Mouse (Mus musculus) limb, embryonic 10.5 days (tissue): ENCODE results near the gene Tent4b. TPM values are rescaled to one million over a fixed set of nuclear protein-coding genes. Genes with fewer than 3 reads are reported as not detected.

Source experiments
- DNase-seq: peaks from one replicate; pipeline ENCODE4 v3.0.0-alpha.2; 2017; ENCODE audit warnings: low spot score
- H3K27ac ChIP-seq: fragments of 300-500 bp; sonication (generic); 2 replicates; pipeline ENCODE4 v1.5.1; 2016; ENCODE audit warnings: mild to moderate bottlenecking
- H3K27me3 ChIP-seq: fragments of 300-500 bp; sonication (generic); 2 replicates; pipeline ENCODE4 v1.6.1; 2016; ENCODE audit warnings: low read depth, mild to moderate bottlenecking; ENCODE audit not compliant: poor library complexity, severe bottlenecking
- H3K36me3 ChIP-seq: fragments of 300-500 bp; sonication (generic); 2 replicates; pipeline ENCODE4 v1.6.1; 2016; ENCODE audit warnings: mild to moderate bottlenecking, moderate library complexity
- H3K4me1 ChIP-seq: fragments of 300-500 bp; sonication (generic); 2 replicates; pipeline ENCODE4 v1.6.1; 2016
- H3K4me3 ChIP-seq: fragments of 300-500 bp; sonication (generic); 2 replicates; pipeline ENCODE4 v1.5.1; 2016; ENCODE audit warnings: mild to moderate bottlenecking, moderate library complexity
- H3K9me3 ChIP-seq: fragments of 300-500 bp; sonication (generic); replicated peaks from 2 replicates; pipeline ENCODE4 v1.6.1; 2016; ENCODE audit warnings: mild to moderate bottlenecking
- WGBS: fragments of 180-500 bp; shearing (Covaris S2); methylation state at CpG from one replicate; pipeline ENCODE4 v1.1.7; 2016; 5-methylcytosine and 5-hydroxymethylcytosine counted together
- polyA plus RNA-seq: library from polyadenylated mRNA; unstranded; fragments of >200 nt; fragmentation: Nextera tagmentation; extraction: Ambion mirVana; gene quantifications from 2 replicates; pipeline ENCODE4 v1.2.1, GENCODE M21; 2016

Tent4b gene
- polyA plus RNA-seq, 1 experiment from 2014 or later: 9.9 TPM

- H3K27me3 ChIP-seq: no peaks in the 10 kb centered on the region
- DNase-seq: no peak
- H3K4me1 ChIP-seq: peaks cover 33% of the 10 kb centered on the region
- H3K27ac ChIP-seq: peak overlapping the region; percentile 42
- H3K9me3 ChIP-seq: no peaks in the 10 kb centered on the region
- no peaks in the 10 kb centered on the region for H3K36me3 ChIP-seq
- WGBS: 80% methylated on average over 15 of the region's 15 CpGs
- H3K4me3 ChIP-seq: no peak overlapping the region; the same call in 1 of the 2 replicates
These were observed 102.8 kb downstream of the Tent4b start for GRCm38 (mm10) chr8:88301589-88302437.

- Histone ChIP-seq H3K36me3 (no peaks in the 10 kb centered on the region), H3K4me3 (no peak overlapping the region), H3K9me3 (no peaks in the 10 kb centered on the region), H3K4me1 (peaks cover 18% of the 10 kb centered on the region), H3K27ac (no peak overlapping the region), H3K27me3 (no peaks in the 10 kb centered on the region)
- 92% methylated on average over 4 of the region's 4 CpGs for WGBS
- no peak for DNase-seq
These were observed 106.8 kb downstream of the Tent4b start for GRCm38 (mm10) chr8:88305814-88306213.

- Histone ChIP-seq H3K27ac (no peak overlapping the region), H3K4me1 (peaks cover 14% of the 10 kb centered on the region), H3K9me3 (no peaks in the 10 kb centered on the region), H3K36me3 (no peaks in the 10 kb centered on the region), H3K4me3 (no peak overlapping the region), H3K27me3 (no peaks in the 10 kb centered on the region)
- WGBS: 65% methylated on average over 14 of the region's 14 CpGs
- DNase-seq: peak; percentile 50
These were observed 107.5 kb downstream of the Tent4b start for GRCm38 (mm10) chr8:88306511-88306910.

- Histone ChIP-seq H3K4me1 (peaks cover 3% of the 10 kb centered on the region; the same call in 1 of the 2 replicates), H3K36me3 (no peaks in the 10 kb centered on the region), H3K27ac (no peak overlapping the region), H3K27me3 (no peaks in the 10 kb centered on the region), H3K4me3 (no peak overlapping the region), H3K9me3 (no peaks in the 10 kb centered on the region)
- DNase-seq: no peak
- WGBS: 93% methylated on average over 4 of the region's 4 CpGs
These were observed 108.7 kb downstream of the Tent4b start for GRCm38 (mm10) chr8:88307736-88308135.

Other genes starting within 250 kb of the Tent4b start
- 23.6 and 29.4 TPM in 2 replicates for gene Zfp423, start 239.6 kb upstream of the Tent4b start, polyA plus RNA-seq
- 45.9 and 48.7 TPM in 2 replicates for gene Cnep1r1, start 80.4 kb upstream of the Tent4b start, polyA plus RNA-seq
- gene Heatr3, start 61.4 kb upstream of the Tent4b start, polyA plus RNA-seq: 52.1 and 55.3 TPM in 2 replicates
- 2.2 and 3.1 TPM in 2 replicates for gene Adcy7, start 73.2 kb downstream of the Tent4b start, polyA plus RNA-seq
- 78.8 and 88.8 TPM in 2 replicates for gene Brd7, start 163.0 kb downstream of the Tent4b start, polyA plus RNA-seq